Mouse (Mus musculus): Measurements from ENCODE around the gene Btbd35f14. TPM values are rescaled to one million over a fixed set of nuclear protein-coding genes. Genes with fewer than 3 reads are reported as not detected.
"Not testable (repeated sequence)": the region's sequence is repeated elsewhere in the genome, so short reads cannot be mapped to it uniquely, and the experiment has no call there.

The Btbd35f14 gene
- not detected for total RNA-seq (2021)
- long read RNA-seq, experiment 1 = 0 reads
- long read RNA-seq, experiment 2 = 0 reads

- intact Hi-C loops (cut with DNase I); DNase-seq: not testable (repeated sequence)
Observed at GRCm38 (mm10) chrX:33702249-33702648, at the start of gene Btbd35f14. Gene Btbd35f14, minus strand, starts transcription at chrX:33702349.

- intact Hi-C loops (cut with DNase I); DNase-seq: not testable (repeated sequence)
Observed at GRCm38 (mm10) chrX:33656872-33657271, 45.3 kb downstream of the Btbd35f14 start, which contains the start of gene Btbd35f13. Gene Btbd35f13, plus strand, starts transcription at chrX:33657172.

Other genes starting within 250 kb of the Btbd35f14 start
- not detected for gene Btbd35f15, start 125.0 kb downstream of the Btbd35f14 start, total RNA-seq (2021)
- gene Btbd35f13, start 45.2 kb downstream of the Btbd35f14 start, total RNA-seq (2021) = not detected

Measured in heart, postnatal 14 days (tissue).